Mouse (Mus musculus) myocyte (in vitro differentiated cells): Measurements from ENCODE around the gene Slc7a6.

Experiments
- CEBPB ChIP-seq: IDR thresholded peaks from 2 replicates; pipeline ENCODE4 v1.6.1; 2011; ENCODE audit warnings: mild to moderate bottlenecking, moderate library complexity; ENCODE audit not compliant: poor library complexity, insufficient read depth, severe bottlenecking
- E2F4 ChIP-seq: IDR thresholded peaks from one replicate; pipeline ENCODE4 v1.6.1; 2011; ENCODE audit warnings: mild to moderate bottlenecking, control low read depth, moderate library complexity; ENCODE audit not compliant: insufficient read depth
- MAX ChIP-seq: IDR thresholded peaks from one replicate; pipeline ENCODE4 v1.6.1; 2011; ENCODE audit warnings: low read depth, mild to moderate bottlenecking, control low read depth
- MYOD1 ChIP-seq, 3 experiments: IDR thresholded peaks; one replicate each; pipeline ENCODE4 v1.6.1; 2011; ENCODE audit warnings: control low read depth in 2 of 3, low read depth in 2 of 3, mild to moderate bottlenecking in 2 of 3, moderate library complexity in 1 of 3; ENCODE audit not compliant: insufficient read length in 2 of 3, control insufficient read depth in 1 of 3
- MYOG ChIP-seq, 3 experiments: IDR thresholded peaks; one replicate each; pipeline ENCODE4 v1.6.1; 2011; ENCODE audit warnings: control low read depth in 2 of 3, low read depth in 2 of 3, mild to moderate bottlenecking in 2 of 3; ENCODE audit not compliant: insufficient read length in 2 of 3, control insufficient read depth in 1 of 3, insufficient read depth in 1 of 3
- POLR2A ChIP-seq: IDR thresholded peaks from one replicate; pipeline ENCODE4 v1.6.1; 2011; ENCODE audit warnings: low read depth, mild to moderate bottlenecking, control low read depth, moderate library complexity; ENCODE audit not compliant: insufficient read length
- POLR2AphosphoS2 ChIP-seq: IDR thresholded peaks from one replicate; pipeline ENCODE4 v1.6.1; 2011; ENCODE audit warnings: low read depth, control low read depth; ENCODE audit not compliant: insufficient read length
- SRF ChIP-seq: IDR thresholded peaks from one replicate; pipeline ENCODE4 v1.6.1; 2011; ENCODE audit warnings: low read depth; ENCODE audit not compliant: control insufficient read depth, insufficient read length
- TCF12 ChIP-seq: IDR thresholded peaks from one replicate; pipeline ENCODE4 v1.6.1; 2011; ENCODE audit warnings: mild to moderate bottlenecking, control low read depth; ENCODE audit not compliant: poor library complexity, insufficient read depth, severe bottlenecking
- TCF3 ChIP-seq: IDR thresholded peaks from one replicate; pipeline ENCODE4 v1.6.1; 2011; ENCODE audit warnings: low read depth, control low read depth; ENCODE audit not compliant: insufficient read length
- USF1 ChIP-seq: IDR thresholded peaks from one replicate; pipeline ENCODE4 v1.6.1; 2011; ENCODE audit warnings: low read depth, mild to moderate bottlenecking, control low read depth, moderate library complexity

- no peak for TF ChIP-seq POLR2A
- TF ChIP-seq MYOD1 (IDR thresholded peaks at IDR 0.05; ENCODE audit: control insufficient read depth in 1 of 3, insufficient read length in 2 of 3, low read depth in 2 of 3), result no peak
- no peak for TF ChIP-seq MAX
- TF ChIP-seq POLR2AphosphoS2, result no peak
- TF ChIP-seq TCF12, result no peak
- TF ChIP-seq E2F4, result no peak
- no peak for TF ChIP-seq USF1
- no peak for TF ChIP-seq SRF
- no peak for TF ChIP-seq TCF3
- no peak for TF ChIP-seq CEBPB
- TF ChIP-seq MYOG (IDR thresholded peaks at IDR 0.05; ENCODE audit: control insufficient read depth in 1 of 3, insufficient read depth in 1 of 3, insufficient read length in 2 of 3, low read depth in 2 of 3), result no peak
These were observed 17.6 kb upstream of the Slc7a6 start for GRCm38 (mm10) chr8:106151041-106151440.
